Mouse (Mus musculus) cortical plate, adult 2 months (tissue): ENCODE data around the gene Cemip.

Experiments
- CTCF ChIP-seq: fragments of 200-500 bp; IDR thresholded peaks from 2 replicates; pipeline ENCODE4 v1.5.1; 2011; ENCODE audit warnings: mild to moderate bottlenecking, control low read depth, low read length; ENCODE audit not compliant: insufficient read depth; ENCODE audit errors: extremely low read depth
- POLR2A ChIP-seq: fragments of 200-500 bp; IDR thresholded peaks from 2 replicates; pipeline ENCODE4 v1.6.1; 2011; ENCODE audit warnings: mild to moderate bottlenecking, low read length, control low read depth; ENCODE audit not compliant: insufficient read depth; ENCODE audit errors: extremely low read depth

- TF ChIP-seq POLR2A, result no peak
- no peak for TF ChIP-seq CTCF
Measured at GRCm38 (mm10) chr7:83913995-83914394, 172.3 kb downstream of the Cemip start.
